31 mouse cellular contexts compared by ENCODE assay signal in genomic region chr1:147187251-147188025, GRCm38 (mm10).
DNase-seq lines count a peak whose midpoint lies in the region; ATAC-seq and TF ChIP-seq lines count a peak whose summit lies in the region.
"Had no signal": no experiment of that assay in that cellular context is flagged by ENCODE, and none has a peak within 500 bp of the region (broad histone marks: within the 10 kb centered on the region; RNA-seq: fewer than 3 reads in every experiment).

No protein-coding gene starts in this region.

- no peaks in the 10 kb centered on the region for H3K27me3 ChIP-seq in hindbrain, embryonic 11.5 days (ENCODE audit: control insufficient read depth, insufficient read depth, low read length)
- no peaks in the 10 kb centered on the region for H3K27me3 ChIP-seq in hindbrain, embryonic 16.5 days (replicated peaks; ENCODE audit: control insufficient read depth, insufficient read depth, low read length)
- no peaks in the 10 kb centered on the region for H3K27me3 ChIP-seq in forebrain, embryonic 15.5 days
- H3K27me3 ChIP-seq in midbrain, embryonic 15.5 days (replicated peaks), result no peaks in the 10 kb centered on the region
- H3K27me3 ChIP-seq: embryonic facial prominence, embryonic 13.5 days; heart, embryonic 13.5 days; hindbrain, embryonic 15.5 days; kidney, embryonic 15.5 days; liver, embryonic 12.5 days; megakaryocyte, embryonic 14.5 days; Patski had no signal

- no peaks in the 10 kb centered on the region for H3K36me3 ChIP-seq in hindbrain, embryonic 11.5 days (ENCODE audit: control insufficient read depth, insufficient read depth, low read length)
- H3K36me3 ChIP-seq in hindbrain, embryonic 16.5 days (ENCODE audit: control insufficient read depth, insufficient read depth, low read length), result no peaks in the 10 kb centered on the region
- H3K36me3 ChIP-seq in forebrain, embryonic 15.5 days, result no peaks in the 10 kb centered on the region
- H3K36me3 ChIP-seq in midbrain, embryonic 15.5 days (replicated peaks), result no peaks in the 10 kb centered on the region
- H3K36me3 ChIP-seq: embryonic facial prominence, embryonic 13.5 days; G1E; heart, embryonic 13.5 days; hindbrain, embryonic 15.5 days; kidney, embryonic 15.5 days; liver, embryonic 12.5 days had no signal

- H3K9me3 ChIP-seq in hindbrain, embryonic 11.5 days (ENCODE audit: control insufficient read depth, low read length), result no peaks in the 10 kb centered on the region
- no peaks in the 10 kb centered on the region for H3K9me3 ChIP-seq in hindbrain, embryonic 16.5 days (ENCODE audit: control insufficient read depth, low read length)
- H3K9me3 ChIP-seq in forebrain, embryonic 15.5 days, result no peaks in the 10 kb centered on the region
- no peaks in the 10 kb centered on the region for H3K9me3 ChIP-seq in midbrain, embryonic 15.5 days
- H3K9me3 ChIP-seq: embryonic facial prominence, embryonic 13.5 days; heart, embryonic 13.5 days; hindbrain, embryonic 15.5 days; kidney, embryonic 15.5 days; liver, embryonic 12.5 days had no signal

- H3K27ac ChIP-seq in hindbrain, embryonic 11.5 days (ENCODE audit: low read depth, low read length), result no peak overlapping the region
- no peak overlapping the region for H3K27ac ChIP-seq in hindbrain, embryonic 16.5 days (ENCODE audit: low read depth, low read length)
- no peak overlapping the region for H3K27ac ChIP-seq in forebrain, embryonic 15.5 days (replicated peaks)
- H3K27ac ChIP-seq in midbrain, embryonic 15.5 days, result no peak overlapping the region
- H3K27ac ChIP-seq in layer of hippocampus, adult 2 months, result no peak overlapping the region
- H3K27ac ChIP-seq: embryonic facial prominence, embryonic 13.5 days; heart, embryonic 13.5 days; hindbrain, embryonic 15.5 days; kidney, embryonic 15.5 days; liver, embryonic 12.5 days; stomach, postnatal 0 days had no signal

- no peak for TF ChIP-seq CTCF in brain, embryonic 14.5 days (IDR thresholded peaks at IDR 0.05; ENCODE audit: borderline replicate concordance, extremely low read depth, insufficient read depth, insufficient read length)
- no peak for TF ChIP-seq CTCF in layer of hippocampus, adult 2 months (conservative IDR thresholded peaks at IDR 0.05)

- peak; percentile 53; the same call in 1 of the 2 replicates for ATAC-seq in hindbrain, embryonic 11.5 days (ENCODE audit: low FRiP score)
- ATAC-seq in hindbrain, embryonic 16.5 days, result no peak
- peak; percentile 73 for ATAC-seq in forebrain, embryonic 15.5 days (replicated peaks)
- ATAC-seq in midbrain, embryonic 15.5 days (replicated peaks), result peak; percentile 81; the same call in 1 of the 2 replicates
- ATAC-seq: liver, embryonic 12.5 days; liver, postnatal 0 days; Patski had no signal

- H3K4me3 ChIP-seq in hindbrain, embryonic 11.5 days (ENCODE audit: low read depth, low read length), result no peak overlapping the region
- no peak overlapping the region for H3K4me3 ChIP-seq in hindbrain, embryonic 16.5 days (ENCODE audit: low read length)
- no peak overlapping the region for H3K4me3 ChIP-seq in forebrain, embryonic 15.5 days
- no peak overlapping the region for H3K4me3 ChIP-seq in midbrain, embryonic 15.5 days
- H3K4me3 ChIP-seq in layer of hippocampus, adult 2 months, result no peak overlapping the region
- H3K4me3 ChIP-seq: embryonic facial prominence, embryonic 13.5 days; heart, embryonic 13.5 days; hindbrain, embryonic 15.5 days; kidney, embryonic 15.5 days; liver, embryonic 12.5 days; megakaryocyte, embryonic 14.5 days; myocyte had no signal

- no peak for DNase-seq in hindbrain, embryonic 11.5 days (ENCODE audit: low spot score)
- DNase-seq in brain, embryonic 14.5 days (ENCODE audit: low read depth), result peak; percentile 82
- no peak for DNase-seq in layer of hippocampus, adult 2 months (ENCODE audit: low spot score in 2 of 2)
- DNase-seq in kidney, postnatal 4 days, result no peak
- DNase-seq: adrenal gland, postnatal 10 days; cerebellum, adult 11-12 months; cerebellum, adult 9-11 months; gastrocnemius, postnatal 10 days; heart, postnatal 10 days; kidney, adult 18-20 months; kidney, postnatal 25 days; layer of hippocampus, postnatal 36 days; left cerebral cortex, postnatal 4 days; liver, postnatal 0 days; lung, postnatal 4 days; right cerebral cortex, postnatal 4 days; thymus, adult 18-20 months; thymus, postnatal 4 days had no signal

- WGBS in hindbrain, embryonic 11.5 days, result 68% methylated on average over 6 of the region's 6 CpGs
- 45% methylated on average over 6 of the region's 6 CpGs for WGBS in hindbrain, embryonic 16.5 days
- 25% methylated on average over 6 of the region's 6 CpGs for WGBS in forebrain, embryonic 15.5 days
- WGBS in midbrain, embryonic 15.5 days, result 45% methylated on average over 6 of the region's 6 CpGs

- TF ChIP-seq POLR2A in brain, embryonic 14.5 days (IDR thresholded peaks at IDR 0.05; ENCODE audit: borderline replicate concordance, extremely low read depth, insufficient read depth, insufficient read length, poor library complexity, severe bottlenecking), result no peak

- H3K4me2 ChIP-seq in hindbrain, embryonic 11.5 days (replicated peaks; ENCODE audit: low read depth, low read length), result no peak overlapping the region
- H3K4me2 ChIP-seq in hindbrain, embryonic 16.5 days (ENCODE audit: low read length), result no peak overlapping the region
- H3K4me2 ChIP-seq in forebrain, embryonic 15.5 days (replicated peaks), result peak overlapping the region; percentile 26
- H3K4me2 ChIP-seq in midbrain, embryonic 15.5 days, result no peak overlapping the region
- H3K4me2 ChIP-seq: embryonic facial prominence, embryonic 13.5 days; heart, embryonic 13.5 days; hindbrain, embryonic 15.5 days; kidney, embryonic 15.5 days; liver, embryonic 12.5 days had no signal

- H3K9ac ChIP-seq in hindbrain, embryonic 11.5 days (ENCODE audit: low read depth, low read length), result no peak overlapping the region
- H3K9ac ChIP-seq in hindbrain, embryonic 16.5 days (ENCODE audit: low read depth, low read length), result no peak overlapping the region
- no peak overlapping the region for H3K9ac ChIP-seq in forebrain, embryonic 15.5 days (replicated peaks)
- H3K9ac ChIP-seq in midbrain, embryonic 15.5 days, result no peak overlapping the region
- H3K9ac ChIP-seq: embryonic facial prominence, embryonic 13.5 days; heart, embryonic 13.5 days; hindbrain, embryonic 15.5 days; kidney, embryonic 15.5 days; liver, embryonic 12.5 days; liver, postnatal 0 days had no signal

- no peaks in the 10 kb centered on the region for H3K4me1 ChIP-seq in hindbrain, embryonic 11.5 days (replicated peaks; ENCODE audit: control insufficient read depth, insufficient read depth, low read length)
- H3K4me1 ChIP-seq in hindbrain, embryonic 16.5 days (ENCODE audit: control insufficient read depth, insufficient read depth, low read depth, low read length), result no peaks in the 10 kb centered on the region
- H3K4me1 ChIP-seq in forebrain, embryonic 15.5 days, result peaks cover 11% of the 10 kb centered on the region
- H3K4me1 ChIP-seq in midbrain, embryonic 15.5 days, result no peaks in the 10 kb centered on the region
- H3K4me1 ChIP-seq: heart, embryonic 13.5 days; hindbrain, embryonic 15.5 days; kidney, embryonic 15.5 days; liver, embryonic 12.5 days; megakaryocyte, embryonic 14.5 days had no signal
